Mouse (Mus musculus): ENCODE measurements at regions not wholly inside any gene's neighbourhood (a gene's known extent, or its start where the extent isn't known, plus 50 kb on each side); places are given as distances from the start of the nearest gene placed in this dataset.

GRCm38 (mm10) chr7:124593462-124593861, 610.8 kb downstream of the Hs3st4 start:
- TF ChIP-seq CTCF (IDR thresholded peaks at IDR 0.05; ENCODE audit: control insufficient read depth, insufficient read depth, insufficient replicate concordance, low read depth, low read length) = no peak
- TF ChIP-seq POLR2A (IDR thresholded peaks at IDR 0.05; ENCODE audit: control insufficient read depth, low read depth, low read length) = no peak
